Mouse (Mus musculus) heart, adult 2 months (tissue): Measurements from ENCODE around the gene A730061H03Rik.

ENCODE experiments used
- CTCF ChIP-seq: fragments of 200-600 bp; IDR thresholded peaks from 2 replicates; pipeline ENCODE4 v1.8.1; 2022; ENCODE audit warnings: antibody characterized with exemption, mild to moderate bottlenecking, moderate library complexity
- POLR2A ChIP-seq: fragments of 200-500 bp; IDR thresholded peaks from 2 replicates; pipeline ENCODE4 v1.6.1; 2011; ENCODE audit warnings: mild to moderate bottlenecking, low read depth, low read length, control low read depth; ENCODE audit not compliant: insufficient read depth

GRCm38 (mm10) chr14:55536116-55536745, 24.0 kb downstream of the A730061H03Rik start:
- TF ChIP-seq POLR2A (no peak), CTCF (peak; percentile 90)
